Mouse (Mus musculus) liver, embryonic 14.5 days (tissue): Measurements from ENCODE around the gene Scgb1a1. TPM values are rescaled to one million over a fixed set of nuclear protein-coding genes. Genes with fewer than 3 reads are reported as not detected.
"Not testable (repeated sequence)": the region's sequence is repeated elsewhere in the genome, so short reads cannot be mapped to it uniquely, and the experiment has no call there.

ENCODE experiments used
- ATAC-seq: fragments of 200-750 bp; cut with Nextera tagmentation; 2 replicates; pipeline ENCODE4 v1.8.0; 2017; ENCODE audit warnings: moderate number of reproducible peaks, mild to moderate bottlenecking, moderate library complexity; ENCODE audit not compliant: insufficient read depth
- DNase-seq, 3 experiments: peaks; one replicate each; pipeline ENCODE4 v3.0.0-alpha.2; 2012 to 2013; ENCODE audit warnings: low read depth in 3 of 3, low spot score in 3 of 3
- H3K27ac ChIP-seq: fragments of 300-500 bp; sonication (generic); 2 replicates; pipeline ENCODE4 v1.5.1; 2014; ENCODE audit warnings: moderate library complexity, mild to moderate bottlenecking, control low read depth, inconsistent platforms
- H3K27me3 ChIP-seq: fragments of 300-500 bp; sonication (generic); 2 replicates; pipeline ENCODE4 v1.6.1; 2014; ENCODE audit warnings: mild to moderate bottlenecking, low read length, moderate library complexity; ENCODE audit not compliant: control insufficient read depth, insufficient read depth
- H3K36me3 ChIP-seq: fragments of 300-500 bp; sonication (generic); replicated peaks from 2 replicates; pipeline ENCODE4 v1.6.1; 2014; ENCODE audit warnings: low read depth; ENCODE audit not compliant: control insufficient read depth, insufficient read depth
- H3K4me1 ChIP-seq, 2 experiments: fragments of 200-500 bp in 1 of 2; fragments of 300-500 bp in 1 of 2; sonication (generic) in 1 of 2; replicated peaks; 2 replicates each; pipeline ENCODE4 v1.6.1; 2012 to 2014; ENCODE audit warnings: antibody characterized with exemption in 1 of 2, inconsistent platforms in 1 of 2, low read length in 1 of 2; ENCODE audit not compliant: control insufficient read depth in 2 of 2, insufficient read depth in 2 of 2
- H3K4me2 ChIP-seq: fragments of 300-500 bp; sonication (generic); 2 replicates; pipeline ENCODE4 v1.6.1; 2014; ENCODE audit warnings: low read depth, mild to moderate bottlenecking, control low read depth, moderate library complexity
- H3K4me3 ChIP-seq, 2 experiments: fragments of 200-500 bp in 1 of 2; fragments of 300-500 bp in 1 of 2; sonication (generic) in 1 of 2; 2 replicates each; pipeline ENCODE4 v1.5.1; 2012 to 2014; ENCODE audit warnings: low read depth in 2 of 2, low read length in 2 of 2, mild to moderate bottlenecking in 2 of 2, control low read depth in 1 of 2, inconsistent platforms in 1 of 2, moderate library complexity in 1 of 2; ENCODE audit not compliant: insufficient read depth in 1 of 2
- H3K9ac ChIP-seq: fragments of 300-500 bp; sonication (generic); replicated peaks from 2 replicates; pipeline ENCODE4 v1.6.1; 2014; ENCODE audit warnings: mild to moderate bottlenecking, control low read depth, moderate library complexity
- H3K9me3 ChIP-seq: fragments of 300-500 bp; sonication (generic); 2 replicates; pipeline ENCODE4 v1.6.1; 2016; ENCODE audit warnings: low read length, mixed read lengths; ENCODE audit not compliant: control insufficient read depth
- CTCF ChIP-seq: IDR thresholded peaks from 2 replicates; pipeline ENCODE4 v1.5.1; 2016; ENCODE audit warnings: antibody characterized with exemption, low read depth, control low read depth
- EP300 ChIP-seq: IDR thresholded peaks from 2 replicates; pipeline ENCODE4 v1.6.1; 2016; ENCODE audit warnings: antibody characterized with exemption, low read depth
- WGBS: fragments of 180-500 bp; shearing (Covaris S2); extraction: QIAGEN DNeasy Blood & Tissue Kit; methylation state at CpG from one replicate; pipeline ENCODE4 v1.1.7; 2014; ENCODE audit not compliant: insufficient replicate concordance; 5-methylcytosine and 5-hydroxymethylcytosine counted together
- polyA plus RNA-seq, 2 experiments: library from polyadenylated mRNA; depleted of rRNA in 1 of 2; stranded (reverse) in 1 of 2; unstranded in 1 of 2; fragments of >200 nt; fragmentation: Nextera tagmentation in 1 of 2; extraction: Ambion mirVana in 1 of 2; gene quantifications; 2 replicates each; pipeline versions ENCODE4 v1.2.1 to v1.2.3; 2012 to 2014

The Scgb1a1 gene
- polyA plus RNA-seq, 2 experiments: not detected

GRCm38 (mm10) chr19:9055703-9056355 lies 31.9 kb downstream of the Scgb1a1 start:
- no peaks in the 10 kb centered on the region for H3K36me3 ChIP-seq
- ATAC-seq: no peak
- TF ChIP-seq EP300: no peak
- no peak for TF ChIP-seq CTCF
- WGBS: 36% methylated on average over 4 of the region's 4 CpGs
- H3K4me3 ChIP-seq: no peak overlapping the region
- no peak for DNase-seq
- no peak overlapping the region for H3K9ac ChIP-seq
- no peaks in the 10 kb centered on the region for H3K27me3 ChIP-seq
- no peak overlapping the region for H3K4me2 ChIP-seq
- H3K4me1 ChIP-seq: peaks cover 11 to 24% of the 10 kb centered on the region in 2 experiments
- H3K9me3 ChIP-seq: no peaks in the 10 kb centered on the region
- no peak overlapping the region for H3K27ac ChIP-seq

DNA sequence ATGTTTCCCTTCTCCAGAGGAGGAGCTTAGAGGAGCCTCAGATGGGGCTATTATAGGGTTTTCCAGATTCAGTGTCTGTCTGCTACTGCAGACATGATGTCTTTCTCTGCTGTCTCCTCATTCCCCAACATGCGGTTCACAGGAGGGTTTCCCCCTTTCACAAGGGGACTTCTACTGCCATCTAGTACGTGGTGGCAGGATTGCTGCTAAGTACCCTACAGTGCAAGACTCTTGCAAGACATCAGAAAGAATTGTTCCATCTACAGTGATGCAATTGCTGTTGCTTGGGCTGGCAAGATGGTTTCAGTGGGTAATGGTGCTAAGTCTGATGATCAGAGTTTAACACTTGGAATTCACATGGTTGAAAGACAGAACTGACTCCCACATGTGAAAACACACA lies 32.6 kb downstream of the Scgb1a1 start:
- 14% methylated on average over 2 of the region's 2 CpGs for WGBS
- H3K36me3 ChIP-seq: no peaks in the 10 kb centered on the region
- no peak overlapping the region for H3K4me3 ChIP-seq
- H3K4me1 ChIP-seq: peaks cover 18 to 31% of the 10 kb centered on the region in 2 experiments
- no peak overlapping the region for H3K4me2 ChIP-seq
- DNase-seq (no peak), ATAC-seq (no peak)
- TF ChIP-seq CTCF: peak; percentile 58
- TF ChIP-seq EP300: no peak
- no peak overlapping the region for H3K9ac ChIP-seq
- no peaks in the 10 kb centered on the region for H3K27me3 ChIP-seq
- H3K27ac ChIP-seq: no peak overlapping the region
- no peaks in the 10 kb centered on the region for H3K9me3 ChIP-seq

- no peaks in the 10 kb centered on the region for H3K27me3 ChIP-seq
- 11% methylated on average over 6 of the region's 6 CpGs for WGBS
- ATAC-seq: peak; percentile 38; the same call in 1 of the 2 replicates
- no peaks in the 10 kb centered on the region for H3K36me3 ChIP-seq
- no peak overlapping the region for H3K9ac ChIP-seq
- no peak for TF ChIP-seq EP300
- TF ChIP-seq CTCF: no peak
- H3K27ac ChIP-seq: no peak overlapping the region
- H3K4me2 ChIP-seq: no peak overlapping the region
- no peak for DNase-seq
- peaks cover 19 to 34% of the 10 kb centered on the region in 2 experiments for H3K4me1 ChIP-seq
- H3K9me3 ChIP-seq: peaks cover 4% of the 10 kb centered on the region
- no peak overlapping the region for H3K4me3 ChIP-seq
These were observed 34.8 kb downstream of the Scgb1a1 start for GRCm38 (mm10) chr19:9052803-9053431.

- not testable (repeated sequence) for H3K36me3 ChIP-seq, H3K9ac ChIP-seq, H3K4me2 ChIP-seq, ATAC-seq, DNase-seq, H3K27me3 ChIP-seq, H3K4me3 ChIP-seq, H3K9me3 ChIP-seq, H3K27ac ChIP-seq
- peaks cover 19 to 36% of the 10 kb centered on the region in 2 experiments for H3K4me1 ChIP-seq
- 79% methylated on average over 4 of the region's 4 CpGs for WGBS
These were observed 35.8 kb downstream of the Scgb1a1 start for GRCm38 (mm10) chr19:9051985-9052384.

- H3K4me1 ChIP-seq: peaks cover 19 to 36% of the 10 kb centered on the region in 2 experiments
- ATAC-seq: peak; percentile 87
- no peaks in the 10 kb centered on the region for H3K36me3 ChIP-seq
- peaks cover 4% of the 10 kb centered on the region for H3K9me3 ChIP-seq
- H3K9ac ChIP-seq: peak overlapping the region; percentile 44
- H3K27ac ChIP-seq: peak overlapping the region; percentile 73
- peak overlapping the region; percentile 45 for H3K4me2 ChIP-seq
- no peaks in the 10 kb centered on the region for H3K27me3 ChIP-seq
- DNase-seq: peak; percentile 56 to 65 (median 59)
- 22% methylated on average over 9 of the region's 9 CpGs for WGBS
- peak; percentile 79 for TF ChIP-seq EP300
- no peak for TF ChIP-seq CTCF
- no peak overlapping the region for H3K4me3 ChIP-seq
These were observed 37.2 kb downstream of the Scgb1a1 start for GRCm38 (mm10) chr19:9050294-9051229.
